Mouse (Mus musculus) adrenal gland, postnatal 0 days (tissue): ENCODE data around the gene Stk24. TPM values are rescaled to one million over a fixed set of nuclear protein-coding genes. Genes with fewer than 3 reads are reported as not detected.

Experiments used
- polyA plus RNA-seq: library from polyadenylated mRNA; unstranded; fragments of >200 nt; fragmentation: Nextera tagmentation; extraction: Ambion mirVana; gene quantifications from 2 replicates; pipeline ENCODE4 v1.2.1, GENCODE M21; 2015

Gene Stk24
- polyA plus RNA-seq: 29.5 and 49.2 TPM in 2 replicates

GRCm38 (mm10) chr14:121379827-121380145, at the start of gene Stk24:
Gene Stk24, minus strand, starts transcription at chr14:121380011.

Other genes with a start within 250 kb of the Stk24 start
- gene Slc15a1, start 125.2 kb upstream of the Stk24 start, polyA plus RNA-seq: 0.19 and 0.25 TPM in 2 replicates